Mouse (Mus musculus): Measurements from ENCODE around the gene Cinp.

- TF ChIP-seq POLR2A (IDR thresholded peaks at IDR 0.05; ENCODE audit: low read depth, low read length) (no peak), CTCF (IDR thresholded peaks at IDR 0.05; ENCODE audit: extremely low read depth, insufficient read length, insufficient replicate concordance, low read depth, low read length) (no peak)
Measured at GRCm38 (mm10) chr12:110837192-110837841, 51.6 kb downstream of the Cinp start.

Measured in small intestine, adult 2 months (tissue).